Mouse (Mus musculus) forebrain, embryonic 15.5 days (tissue): ENCODE data around the gene Zmynd19. TPM values are rescaled to one million over a fixed set of nuclear protein-coding genes. Genes with fewer than 3 reads are reported as not detected.
A peak's percentile ranks its signal among the peaks of the same experiment; 100 is the strongest.
"Not testable (repeated sequence)": the region's sequence is repeated elsewhere in the genome, so short reads cannot be mapped to it uniquely, and the experiment has no call there.

Experiments used
- ATAC-seq: fragments of 200-750 bp; cut with Nextera tagmentation; replicated peaks from 2 replicates; pipeline ENCODE4 v1.8.0; 2017; ENCODE audit warnings: mild to moderate bottlenecking, moderate TSS enrichment, moderate library complexity
- H3K27ac ChIP-seq: fragments of 300-500 bp; sonication (generic); replicated peaks from 2 replicates; pipeline ENCODE4 v1.5.1; 2015; ENCODE audit warnings: mild to moderate bottlenecking, inconsistent platforms
- H3K27me3 ChIP-seq: fragments of 300-500 bp; sonication (generic); 2 replicates; pipeline ENCODE4 v1.6.1; 2015; ENCODE audit warnings: inconsistent platforms
- H3K36me3 ChIP-seq: fragments of 300-500 bp; sonication (generic); 2 replicates; pipeline ENCODE4 v1.6.1; 2015; ENCODE audit warnings: mild to moderate bottlenecking, inconsistent platforms
- H3K4me1 ChIP-seq: fragments of 300-500 bp; sonication (generic); 2 replicates; pipeline ENCODE4 v1.6.1; 2015; ENCODE audit warnings: inconsistent platforms
- H3K4me2 ChIP-seq: fragments of 300-500 bp; sonication (generic); replicated peaks from 2 replicates; pipeline ENCODE4 v1.6.1; 2015; ENCODE audit warnings: mild to moderate bottlenecking, inconsistent platforms
- H3K4me3 ChIP-seq: fragments of 300-500 bp; sonication (generic); 2 replicates; pipeline ENCODE4 v1.5.1; 2015; ENCODE audit warnings: mild to moderate bottlenecking, inconsistent platforms
- H3K9ac ChIP-seq: fragments of 300-500 bp; sonication (generic); replicated peaks from 2 replicates; pipeline ENCODE4 v1.6.1; 2015; ENCODE audit warnings: mild to moderate bottlenecking, inconsistent platforms
- H3K9me3 ChIP-seq: fragments of 300-500 bp; sonication (generic); 2 replicates; pipeline ENCODE4 v1.6.1; 2016; ENCODE audit warnings: inconsistent platforms
- WGBS: fragments of 180-500 bp; shearing (Covaris S2); methylation state at CpG from one replicate; pipeline ENCODE4 v1.1.7; 2015; ENCODE audit warnings: mixed read lengths; 5-methylcytosine and 5-hydroxymethylcytosine counted together
- polyA plus RNA-seq: library from polyadenylated mRNA; unstranded; fragments of >200 nt; fragmentation: Nextera tagmentation; extraction: Ambion mirVana; gene quantifications from 2 replicates; pipeline ENCODE4 v1.2.1, GENCODE M21; 2015

Zmynd19 gene
- polyA plus RNA-seq, 1 experiment from 2014 or later = 22.6 TPM

- WGBS = 54% methylated on average over 2 of the region's 2 CpGs
- Histone ChIP-seq H3K27ac (no peak overlapping the region), H3K4me3 (no peak overlapping the region), H3K4me1 (no peaks in the 10 kb centered on the region), H3K9me3 (no peaks in the 10 kb centered on the region), H3K4me2 (no peak overlapping the region), H3K27me3 (no peaks in the 10 kb centered on the region), H3K36me3 (no peaks in the 10 kb centered on the region), H3K9ac (no peak overlapping the region)
- ATAC-seq = no peak
Observed at GRCm38 (mm10) chr2:24923561-24923960, 26.0 kb upstream of the Zmynd19 start.

GRCm38 (mm10) chr2:24925284-24925683 lies 24.3 kb upstream of the Zmynd19 start:
- H3K27me3 ChIP-seq = no peaks in the 10 kb centered on the region
- no peaks in the 10 kb centered on the region for H3K4me1 ChIP-seq
- no peak overlapping the region for H3K27ac ChIP-seq
- H3K36me3 ChIP-seq = no peaks in the 10 kb centered on the region
- no peaks in the 10 kb centered on the region for H3K9me3 ChIP-seq
- no peak overlapping the region for H3K4me2 ChIP-seq
- no peak overlapping the region for H3K4me3 ChIP-seq
- WGBS = 91% methylated on average over 8 of the region's 8 CpGs
- H3K9ac ChIP-seq = no peak overlapping the region
- ATAC-seq = no peak

- no peak overlapping the region for H3K4me3 ChIP-seq
- H3K4me1 ChIP-seq = no peaks in the 10 kb centered on the region
- H3K9me3 ChIP-seq = no peaks in the 10 kb centered on the region
- H3K27ac ChIP-seq = no peak overlapping the region
- no peaks in the 10 kb centered on the region for H3K36me3 ChIP-seq
- H3K9ac ChIP-seq = no peak overlapping the region
- H3K27me3 ChIP-seq = no peaks in the 10 kb centered on the region
- ATAC-seq = no peak
- 91% methylated on average over 9 of the region's 9 CpGs for WGBS
- H3K4me2 ChIP-seq = no peak overlapping the region
Observed at GRCm38 (mm10) chr2:24926345-24926964, 23.1 kb upstream of the Zmynd19 start.

GRCm38 (mm10) chr2:24926965-24927358 lies 22.6 kb upstream of the Zmynd19 start:
- Histone ChIP-seq H3K4me2 (no peak overlapping the region), H3K9ac (no peak overlapping the region), H3K4me3 (no peak overlapping the region), H3K36me3 (no peaks in the 10 kb centered on the region), H3K4me1 (no peaks in the 10 kb centered on the region), H3K27me3 (no peaks in the 10 kb centered on the region), H3K9me3 (no peaks in the 10 kb centered on the region), H3K27ac (no peak overlapping the region)
- ATAC-seq = no peak
- WGBS = 77% methylated on average over 7 of the region's 7 CpGs

- WGBS = 67% methylated on average over 4 of the region's 4 CpGs
- Histone ChIP-seq H3K27me3 (no peaks in the 10 kb centered on the region), H3K4me2 (no peak overlapping the region), H3K27ac (no peak overlapping the region), H3K4me1 (no peaks in the 10 kb centered on the region), H3K4me3 (no peak overlapping the region), H3K9ac (no peak overlapping the region), H3K9me3 (no peaks in the 10 kb centered on the region), H3K36me3 (no peaks in the 10 kb centered on the region)
- ATAC-seq = no peak
Observed at GRCm38 (mm10) chr2:24927810-24928479, 21.6 kb upstream of the Zmynd19 start.

- Histone ChIP-seq H3K36me3 (no peaks in the 10 kb centered on the region), H3K4me2 (no peak overlapping the region), H3K4me3 (no peak overlapping the region), H3K27me3 (no peaks in the 10 kb centered on the region), H3K9me3 (no peaks in the 10 kb centered on the region), H3K9ac (no peak overlapping the region), H3K4me1 (peaks cover 5% of the 10 kb centered on the region), H3K27ac (no peak overlapping the region)
- ATAC-seq = no peak
- 76% methylated on average over 2 of the region's 2 CpGs for WGBS
Observed at GRCm38 (mm10) chr2:24929119-24929518, 20.5 kb upstream of the Zmynd19 start.

GRCm38 (mm10) chr2:24929593-24929992 lies 20.0 kb upstream of the Zmynd19 start:
- no peak overlapping the region for H3K27ac ChIP-seq
- H3K4me2 ChIP-seq = no peak overlapping the region
- no peak for ATAC-seq
- no peak overlapping the region for H3K9ac ChIP-seq
- no peak overlapping the region for H3K4me3 ChIP-seq
- H3K27me3 ChIP-seq = no peaks in the 10 kb centered on the region
- WGBS = 90% methylated on average over 5 of the region's 5 CpGs
- no peaks in the 10 kb centered on the region for H3K9me3 ChIP-seq
- peaks cover 10% of the 10 kb centered on the region for H3K4me1 ChIP-seq
- no peaks in the 10 kb centered on the region for H3K36me3 ChIP-seq

- Histone ChIP-seq H3K4me1 (peaks cover 17% of the 10 kb centered on the region), H3K27me3 (no peaks in the 10 kb centered on the region), H3K9me3 (no peaks in the 10 kb centered on the region), H3K36me3 (no peaks in the 10 kb centered on the region), H3K27ac (no peak overlapping the region), H3K4me2 (peak overlapping the region; percentile 84), H3K9ac (peak overlapping the region; percentile 70), H3K4me3 (peak overlapping the region; percentile 63)
- WGBS = 4% methylated on average over 17 of the region's 19 CpGs
- peak; percentile 66 for ATAC-seq
Observed at GRCm38 (mm10) chr2:24934441-24934963, 15.1 kb upstream of the Zmynd19 start.

GRCm38 (mm10) chr2:24935057-24935796 lies 14.4 kb upstream of the Zmynd19 start, which contains the start of gene Arrdc1:
Gene Arrdc1, minus strand, starts transcription at chr2:24935252.
- peak; percentile 91 for ATAC-seq
- Histone ChIP-seq H3K9me3 (no peaks in the 10 kb centered on the region), H3K27ac (no peak within 1 kb of the TSS), H3K4me3 (peak within 1 kb of the TSS; percentile 63), H3K27me3 (no peaks in the 10 kb centered on the region), H3K4me1 (peaks cover 17% of the 10 kb centered on the region), H3K4me2 (peak within 1 kb of the TSS; percentile 84), H3K36me3 (no peaks in the 10 kb centered on the region), H3K9ac (peak within 1 kb of the TSS; percentile 70)
- WGBS = under 1% methylated on average over 49 of the region's 49 CpGs

GRCm38 (mm10) chr2:24942092-24942491 lies 7.5 kb upstream of the Zmynd19 start:
- no peak overlapping the region for H3K9ac ChIP-seq
- no peaks in the 10 kb centered on the region for H3K9me3 ChIP-seq
- 75% methylated on average over 4 of the region's 4 CpGs for WGBS
- H3K27ac ChIP-seq = no peak overlapping the region
- H3K4me1 ChIP-seq = no peaks in the 10 kb centered on the region
- H3K4me3 ChIP-seq = no peak overlapping the region
- H3K4me2 ChIP-seq = no peak overlapping the region
- no peaks in the 10 kb centered on the region for H3K27me3 ChIP-seq
- no peaks in the 10 kb centered on the region for H3K36me3 ChIP-seq
- ATAC-seq = no peak

GRCm38 (mm10) chr2:24944304-24944703 lies 5.3 kb upstream of the Zmynd19 start:
- not testable (repeated sequence) for H3K4me1 ChIP-seq, H3K27ac ChIP-seq, H3K27me3 ChIP-seq, H3K9me3 ChIP-seq, H3K4me3 ChIP-seq, H3K36me3 ChIP-seq, H3K4me2 ChIP-seq, H3K9ac ChIP-seq, ATAC-seq
- 56% methylated on average over 2 of the region's 2 CpGs for WGBS

GRCm38 (mm10) chr2:24950189-24950535 lies 570 bp downstream of the Zmynd19 start:
- 0 out of 2 replicates have a peak, but pooled peaks have one; percentile 2 for ATAC-seq
- Histone ChIP-seq H3K4me3 (peak overlapping the region; percentile 95), H3K9me3 (no peaks in the 10 kb centered on the region), H3K4me1 (peaks cover 18% of the 10 kb centered on the region), H3K9ac (peak overlapping the region; percentile 84), H3K27ac (peak overlapping the region; percentile 11; the same call in 1 of the 2 replicates), H3K36me3 (peaks cover 34% of the 10 kb centered on the region), H3K4me2 (peak overlapping the region; percentile 93), H3K27me3 (no peaks in the 10 kb centered on the region)
- 0% methylated on average over 31 of the region's 31 CpGs for WGBS
